Mouse (Mus musculus) MEL (cell line): ENCODE measurements around the gene Copg2. TPM values are rescaled to one million over a fixed set of nuclear protein-coding genes. Genes with fewer than 3 reads are reported as not detected.

Experiments used
- DNase-seq: peaks from one replicate; pipeline ENCODE4 v3.0.0; 2011; ENCODE audit warnings: low read depth, low spot score
- H3K27ac ChIP-seq: 2 replicates; pipeline ENCODE4 v1.5.1; 2012; ENCODE audit warnings: low read depth, mild to moderate bottlenecking, control low read depth, low read length, moderate library complexity; ENCODE audit not compliant: control insufficient read depth
- H3K27me3 ChIP-seq, 2 experiments: fragments of 150-350 bp in 1 of 2; sonication (generic) in 1 of 2; 2 replicates each; pipeline ENCODE4 v1.6.1; 2012; ENCODE audit warnings: low read length in 2 of 2, mild to moderate bottlenecking in 2 of 2, improper control_type of control experiment in 1 of 2, moderate library complexity in 1 of 2; ENCODE audit not compliant: insufficient read depth in 2 of 2, control insufficient read depth in 1 of 2
- H3K36me3 ChIP-seq, 2 experiments: 2 replicates each; pipeline ENCODE4 v1.6.1; 2012 to 2014; ENCODE audit warnings: low read length in 2 of 2, improper control_type of control experiment in 1 of 2, inconsistent platforms in 1 of 2, mild to moderate bottlenecking in 1 of 2; ENCODE audit not compliant: insufficient read depth in 2 of 2, control insufficient read depth in 1 of 2
- H3K4me1 ChIP-seq, 2 experiments: fragments of 150-350 bp in 1 of 2; sonication (generic) in 1 of 2; 2 replicates each; pipeline ENCODE4 v1.6.1; 2012; ENCODE audit warnings: low read length in 2 of 2, improper control_type of control experiment in 1 of 2, mild to moderate bottlenecking in 1 of 2; ENCODE audit not compliant: insufficient read depth in 2 of 2, control insufficient read depth in 1 of 2
- H3K4me3 ChIP-seq, 2 experiments: fragments of 150-350 bp in 1 of 2; sonication (generic) in 1 of 2; 2 replicates each; pipeline ENCODE4 v1.5.1; 2012; ENCODE audit warnings: low read depth in 2 of 2, low read length in 2 of 2, mild to moderate bottlenecking in 2 of 2, moderate library complexity in 2 of 2, control low read depth in 1 of 2, improper control_type of control experiment in 1 of 2; ENCODE audit not compliant: control insufficient read depth in 1 of 2, insufficient read depth in 1 of 2
- H3K79me2 ChIP-seq: 2 replicates; pipeline ENCODE4 v1.6.1; 2012; ENCODE audit warnings: mild to moderate bottlenecking, low read length, moderate library complexity; ENCODE audit not compliant: control insufficient read depth, poor library complexity, insufficient read depth
- H3K9ac ChIP-seq: 2 replicates; pipeline ENCODE4 v1.6.1; 2012; ENCODE audit warnings: low read depth, mild to moderate bottlenecking, control low read depth, low read length, moderate library complexity; ENCODE audit not compliant: control insufficient read depth, poor library complexity, severe bottlenecking
- H3K9me3 ChIP-seq: fragments of 150-350 bp; sonication (generic); replicated peaks from 2 replicates; pipeline ENCODE4 v1.6.1; 2012; ENCODE audit warnings: mild to moderate bottlenecking, low read length, improper control_type of control experiment, moderate library complexity; ENCODE audit not compliant: insufficient read depth
- BHLHE40 ChIP-seq: IDR thresholded peaks from 2 replicates; pipeline ENCODE4 v1.6.1; 2012; ENCODE audit warnings: low read depth, mild to moderate bottlenecking, inconsistent platforms, low read length, improper control_type of control experiment, borderline replicate concordance
- CHD1 ChIP-seq: IDR thresholded peaks from 2 replicates; pipeline ENCODE4 v1.6.1; 2012; ENCODE audit warnings: low read depth, mild to moderate bottlenecking, inconsistent platforms, low read length, improper control_type of control experiment
- CTCF ChIP-seq, 3 experiments: IDR thresholded peaks in 2 of 3; conservative IDR thresholded peaks in 1 of 3; 2 replicates each; pipeline ENCODE4 v1.5.1; 2011 to 2012; ENCODE audit warnings: low read length in 3 of 3, low read depth in 2 of 3, mild to moderate bottlenecking in 2 of 3, improper control_type of control experiment in 1 of 3, inconsistent platforms in 1 of 3, mixed read lengths in 1 of 3, moderate library complexity in 1 of 3; ENCODE audit not compliant: control insufficient read depth in 1 of 3, insufficient read depth in 1 of 3, poor library complexity in 1 of 3, severe bottlenecking in 1 of 3
- ELF1 ChIP-seq: IDR thresholded peaks from 2 replicates; pipeline ENCODE4 v1.6.1; 2014; ENCODE audit warnings: low read depth, mild to moderate bottlenecking, inconsistent platforms, low read length, improper control_type of control experiment, moderate library complexity
- GATA1 ChIP-seq: IDR thresholded peaks from 2 replicates; pipeline ENCODE4 v1.6.1; 2011; ENCODE audit warnings: low read depth, low read length, improper control_type of control experiment
- HCFC1 ChIP-seq: IDR thresholded peaks from 2 replicates; pipeline ENCODE4 v1.6.1; 2012; ENCODE audit warnings: low read depth, mild to moderate bottlenecking, inconsistent platforms, low read length, improper control_type of control experiment, moderate library complexity
- KAT2A ChIP-seq: conservative IDR thresholded peaks from 2 replicates; pipeline ENCODE4 v1.6.1; 2012; ENCODE audit warnings: low read depth, low read length, improper control_type of control experiment, inconsistent platforms
- MAFK ChIP-seq: IDR thresholded peaks from 2 replicates; pipeline ENCODE4 v1.6.1; 2011; ENCODE audit warnings: low read depth, mild to moderate bottlenecking, low read length, improper control_type of control experiment, borderline replicate concordance
- MEF2A ChIP-seq: IDR thresholded peaks from 2 replicates; pipeline ENCODE4 v1.6.1; 2014; ENCODE audit warnings: low read depth, mild to moderate bottlenecking, inconsistent platforms, low read length, improper control_type of control experiment; ENCODE audit not compliant: poor library complexity, insufficient replicate concordance, severe bottlenecking; ENCODE audit errors: extremely low read depth
- MXI1 ChIP-seq: IDR thresholded peaks from 2 replicates; pipeline ENCODE4 v1.6.1; 2011; ENCODE audit warnings: mild to moderate bottlenecking, low read depth, low read length, improper control_type of control experiment
- NELFE ChIP-seq: IDR thresholded peaks from 2 replicates; pipeline ENCODE4 v1.6.1; 2011; ENCODE audit warnings: low read depth, low read length, improper control_type of control experiment
- NRF1 ChIP-seq: IDR thresholded peaks from 2 replicates; pipeline ENCODE4 v1.6.1; 2014; ENCODE audit warnings: low read depth, mild to moderate bottlenecking, inconsistent platforms, low read length, improper control_type of control experiment, moderate library complexity; ENCODE audit not compliant: poor library complexity, insufficient read depth, severe bottlenecking
- POLR2AphosphoS2 ChIP-seq: IDR thresholded peaks from 2 replicates; pipeline ENCODE4 v1.6.1; 2011; ENCODE audit warnings: low read length, improper control_type of control experiment
- POLR2AphosphoS5 ChIP-seq: IDR thresholded peaks from 2 replicates; pipeline ENCODE4 v1.6.1; 2012; ENCODE audit warnings: low read depth, borderline replicate concordance, mild to moderate bottlenecking, inconsistent platforms, low read length, moderate library complexity, mixed read lengths
- RCOR1 ChIP-seq: IDR thresholded peaks from 2 replicates; pipeline ENCODE4 v1.6.1; 2012; ENCODE audit warnings: low read depth, mild to moderate bottlenecking, inconsistent platforms, low read length, improper control_type of control experiment
- SIN3A ChIP-seq: IDR thresholded peaks from 2 replicates; pipeline ENCODE4 v1.6.1; 2012; ENCODE audit warnings: low read length, improper control_type of control experiment, inconsistent platforms
- TBP ChIP-seq: IDR thresholded peaks from 2 replicates; pipeline ENCODE4 v1.8.0; 2011; ENCODE audit warnings: low read depth, low read length, improper control_type of control experiment
- USF1 ChIP-seq: IDR thresholded peaks from 2 replicates; pipeline ENCODE4 v1.6.1; 2014; ENCODE audit warnings: low read depth, mild to moderate bottlenecking, inconsistent platforms, low read length, improper control_type of control experiment, moderate library complexity
- USF2 ChIP-seq, 2 experiments: IDR thresholded peaks; 2 replicates each; pipeline ENCODE4 v1.6.1; 2011 to 2012; ENCODE audit warnings: improper control_type of control experiment in 2 of 2, low read length in 2 of 2, borderline replicate concordance in 1 of 2, inconsistent platforms in 1 of 2, low read depth in 1 of 2, mild to moderate bottlenecking in 1 of 2; ENCODE audit not compliant: insufficient read depth in 1 of 2
- ZKSCAN1 ChIP-seq: IDR thresholded peaks from 2 replicates; pipeline ENCODE4 v1.6.1; 2012; ENCODE audit warnings: low read depth, mild to moderate bottlenecking, inconsistent platforms, low read length, improper control_type of control experiment, moderate library complexity
- polyA plus RNA-seq, 2 experiments: library from polyadenylated mRNA; stranded (reverse) in 1 of 2; unstranded in 1 of 2; fragments of >175 nt in 1 of 2; fragments of >200 nt in 1 of 2; gene quantifications; 2 replicates each; pipeline versions ENCODE4 v1.2.1 to v1.2.4; 2012; ENCODE audit warnings: low replicate concordance in 2 of 2, low read depth in 1 of 2; ENCODE audit not compliant: insufficient read length in 2 of 2, insufficient read depth in 1 of 2, missing spikeins in 1 of 2
- total RNA-seq: library from RNA; depleted of rRNA; stranded (reverse); fragments of 300-350 nt; gene quantifications from 2 replicates; pipeline ENCODE4 v1.2.3, GENCODE M21; 2012

Copg2 gene
- total and polyA plus RNA-seq, 3 experiments, result 14.8 to 20.3 TPM; not detected in 1

GRCm38 (mm10) chr6:30849818-30850217 is 46.8 kb downstream of the Copg2 start:
- H3K4me3 ChIP-seq, result no peak overlapping the region
- H3K4me1 ChIP-seq, result no peaks in the 10 kb centered on the region
- no peak for DNase-seq
- H3K9ac ChIP-seq, result no peak overlapping the region
- no peaks in the 10 kb centered on the region for H3K36me3 ChIP-seq
- no peak for TF ChIP-seq RCOR1
- TF ChIP-seq ZKSCAN1, result no peak
- TF ChIP-seq SIN3A, result no peak
- no peak for TF ChIP-seq MAFK
- TF ChIP-seq POLR2AphosphoS5, result no peak
- no peak for TF ChIP-seq CHD1
- TF ChIP-seq NELFE, result no peak
- TF ChIP-seq, all 39 proteins: peak for 0
- H3K79me2 ChIP-seq, result no peaks in the 10 kb centered on the region
- no peak overlapping the region for H3K27ac ChIP-seq
- no peaks in the 10 kb centered on the region for H3K9me3 ChIP-seq
- H3K27me3 ChIP-seq, result no peaks in the 10 kb centered on the region

GRCm38 (mm10) chr6:30832241-30832640 is 64.4 kb downstream of the Copg2 start:
- no peaks in the 10 kb centered on the region for H3K4me1 ChIP-seq
- no peaks in the 10 kb centered on the region for H3K79me2 ChIP-seq
- H3K36me3 ChIP-seq, result no peaks in the 10 kb centered on the region
- H3K27ac ChIP-seq, result no peak overlapping the region
- no peaks in the 10 kb centered on the region for H3K9me3 ChIP-seq
- no peak for DNase-seq
- H3K9ac ChIP-seq, result no peak overlapping the region
- H3K4me3 ChIP-seq, result no peak overlapping the region
- TF ChIP-seq USF1 (no peak), BHLHE40 (no peak), KAT2A (no peak), NRF1 (no peak), ELF1 (no peak), POLR2AphosphoS2 (no peak), MAFK (no peak), SIN3A (no peak), GATA1 (no peak), NELFE (no peak), POLR2AphosphoS5 (no peak), CTCF (IDR thresholded peaks at IDR 0.05 in 2 of 3, conservative IDR thresholded peaks at IDR 0.05 in 1 of 3; ENCODE audit: control insufficient read depth in 1 of 3, insufficient read depth in 1 of 3, low read depth in 2 of 3, low read length in 3 of 3, poor library complexity in 1 of 3, severe bottlenecking in 1 of 3) (no peak), MXI1 (no peak), HCFC1 (no peak), USF2 (IDR thresholded peaks at IDR 0.05; ENCODE audit: borderline replicate concordance in 1 of 2, insufficient read depth in 1 of 2, low read depth in 1 of 2, low read length in 2 of 2) (no peak), ZKSCAN1 (no peak), TBP (no peak), MEF2A (no peak)
- TF ChIP-seq, all 39 proteins: peak for 0
- H3K27me3 ChIP-seq, result no peaks in the 10 kb centered on the region
